Mouse (Mus musculus): Measurements from ENCODE around the gene Tmprss9.

Gene Tmprss9

DNA sequence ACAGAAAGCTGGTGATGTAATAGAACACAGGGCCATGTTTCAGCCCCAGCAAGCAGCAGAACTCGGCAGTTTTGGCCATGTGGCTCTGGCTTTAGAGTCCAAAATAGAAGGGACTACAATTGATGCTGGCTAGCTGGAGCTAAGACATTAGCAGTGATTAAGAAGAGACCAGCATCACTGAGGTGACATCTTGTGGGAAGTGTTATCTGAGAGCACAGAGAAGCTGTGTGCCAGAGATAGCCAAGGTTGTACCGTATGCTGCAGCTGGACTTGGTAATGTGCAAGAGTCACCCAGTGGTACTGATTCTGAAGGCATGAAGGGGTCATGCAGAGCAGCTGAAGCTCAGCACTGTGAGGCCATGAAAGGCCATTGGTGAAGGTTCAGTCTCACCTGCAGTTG, 43.6 kb downstream of the Tmprss9 start:
- 45% methylated on average over 2 of the region's 2 CpGs for WGBS

DNA sequence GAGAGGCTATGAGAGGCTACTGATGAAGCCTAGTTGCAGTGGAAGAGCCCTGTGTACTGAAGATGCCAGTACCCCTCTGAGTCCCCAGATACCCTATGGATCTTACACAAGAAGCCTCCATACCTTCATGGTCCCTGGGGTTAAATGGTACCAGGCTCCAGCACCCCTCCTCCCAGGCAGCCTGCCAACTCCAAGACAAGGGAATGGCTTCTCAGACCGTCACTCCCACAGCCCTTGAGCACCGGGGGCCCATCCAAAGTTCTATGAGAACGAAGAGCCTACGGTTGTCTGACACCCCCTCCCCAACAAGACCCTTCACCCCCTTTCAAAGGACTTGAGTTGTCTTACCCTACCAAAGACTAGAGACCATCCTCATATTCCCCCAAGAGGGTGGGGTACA, 44.1 kb downstream of the Tmprss9 start:
- WGBS: 81% methylated on average over 4 of the region's 4 CpGs

DNA sequence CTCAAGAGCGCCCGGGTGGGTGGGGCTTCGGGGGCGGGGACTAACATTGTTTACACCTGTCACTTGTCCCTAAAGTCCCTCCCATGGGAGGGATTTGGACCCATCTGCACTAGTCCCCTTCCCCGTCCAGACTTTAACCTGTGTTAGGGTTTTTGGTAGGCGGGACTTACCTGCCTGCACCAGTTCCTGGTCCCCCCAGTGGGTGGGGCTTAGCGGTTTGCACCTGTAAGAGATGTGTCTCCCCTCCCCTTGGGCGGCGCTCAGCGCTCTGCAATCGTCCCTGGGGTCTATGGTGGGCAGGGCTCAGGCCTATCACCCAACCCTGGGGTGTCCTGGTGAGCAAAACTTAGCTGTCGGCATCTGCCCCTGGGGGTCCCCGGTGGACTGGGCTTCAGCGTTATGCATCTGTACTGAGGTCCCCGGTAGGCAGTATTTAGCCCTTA, 45.7 kb downstream of the Tmprss9 start:
- 2% methylated on average over 15 of the region's 15 CpGs for WGBS

DNA sequence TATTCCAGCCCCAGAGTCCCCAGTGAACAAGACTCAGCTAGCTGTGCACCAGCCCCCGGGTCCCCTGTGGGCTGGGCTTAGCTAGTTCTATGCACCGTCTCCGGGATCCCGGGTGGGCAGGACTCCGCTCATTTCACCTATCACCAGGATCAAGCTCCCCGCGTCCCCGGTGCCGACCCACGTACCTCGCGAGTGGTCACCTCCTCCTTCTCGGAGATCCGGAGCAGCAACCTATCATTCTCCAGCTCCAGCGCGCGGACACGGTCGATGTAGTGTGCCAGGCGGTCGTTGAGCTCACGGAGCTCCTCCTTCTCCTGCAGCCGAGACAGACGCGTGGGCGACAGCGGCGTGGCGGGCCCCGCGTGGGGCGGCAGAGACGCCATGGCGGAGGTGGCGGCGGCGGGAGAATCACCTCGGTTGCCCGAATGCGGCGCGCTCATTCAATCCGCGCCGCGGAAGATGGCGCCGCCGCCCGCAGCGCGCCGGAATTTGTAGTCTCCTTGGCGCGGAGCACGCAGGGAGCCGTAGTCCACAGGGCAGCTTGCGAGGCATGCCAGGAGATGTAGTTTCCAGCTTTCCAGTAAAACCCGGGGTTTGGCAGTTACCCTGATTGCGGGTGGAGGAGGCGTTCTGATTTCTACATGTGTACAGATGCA, 46.3 kb downstream of the Tmprss9 start, which contains the start of gene Lmnb2:
Lmnb2 (minus strand) TSS at position 467 of the 656 bp plus-strand sequence.
- WGBS: under 1% methylated on average over 61 of the region's 61 CpGs

DNA sequence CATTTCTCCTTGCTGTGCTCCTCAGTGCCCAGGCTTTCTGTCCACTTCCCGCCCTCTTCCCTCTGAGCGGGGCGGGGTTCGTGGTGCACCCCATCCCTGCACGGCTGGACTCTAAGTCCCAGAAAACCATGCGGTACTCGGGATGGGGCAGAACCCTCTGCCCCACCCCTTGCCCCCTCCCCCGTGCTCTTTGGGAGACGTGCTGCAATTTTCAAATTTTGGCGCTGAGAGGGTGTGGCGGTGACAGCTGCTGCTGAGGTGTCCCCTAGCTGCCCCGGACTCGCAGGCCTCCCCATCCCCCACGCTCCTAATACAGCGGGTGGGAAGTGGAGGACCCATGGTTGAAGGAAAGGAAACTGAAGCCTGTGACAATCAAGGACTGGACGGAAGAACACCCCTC, 50.3 kb downstream of the Tmprss9 start:
- 18% methylated on average over 16 of the region's 16 CpGs for WGBS

DNA sequence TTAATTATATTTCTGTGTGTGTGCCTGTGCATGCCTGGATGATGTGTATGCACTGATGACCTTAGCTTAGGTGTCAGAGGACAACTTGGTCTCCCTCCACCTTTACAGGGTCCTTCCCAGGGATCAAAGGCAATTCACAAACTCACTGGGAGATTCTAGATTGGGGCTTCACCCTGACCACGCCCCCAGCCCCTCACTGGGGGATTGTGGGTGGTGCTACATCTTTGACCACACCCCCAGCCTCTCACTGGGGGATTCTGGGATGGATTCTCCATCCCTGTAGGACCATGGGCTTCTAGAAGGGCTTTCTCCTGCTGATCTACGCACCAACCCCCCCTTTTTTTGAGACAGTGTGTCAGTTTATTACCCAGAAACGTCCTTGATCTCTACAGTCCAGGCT, 53.8 kb downstream of the Tmprss9 start:
- 57% methylated on average over 3 of the region's 3 CpGs for WGBS

DNA sequence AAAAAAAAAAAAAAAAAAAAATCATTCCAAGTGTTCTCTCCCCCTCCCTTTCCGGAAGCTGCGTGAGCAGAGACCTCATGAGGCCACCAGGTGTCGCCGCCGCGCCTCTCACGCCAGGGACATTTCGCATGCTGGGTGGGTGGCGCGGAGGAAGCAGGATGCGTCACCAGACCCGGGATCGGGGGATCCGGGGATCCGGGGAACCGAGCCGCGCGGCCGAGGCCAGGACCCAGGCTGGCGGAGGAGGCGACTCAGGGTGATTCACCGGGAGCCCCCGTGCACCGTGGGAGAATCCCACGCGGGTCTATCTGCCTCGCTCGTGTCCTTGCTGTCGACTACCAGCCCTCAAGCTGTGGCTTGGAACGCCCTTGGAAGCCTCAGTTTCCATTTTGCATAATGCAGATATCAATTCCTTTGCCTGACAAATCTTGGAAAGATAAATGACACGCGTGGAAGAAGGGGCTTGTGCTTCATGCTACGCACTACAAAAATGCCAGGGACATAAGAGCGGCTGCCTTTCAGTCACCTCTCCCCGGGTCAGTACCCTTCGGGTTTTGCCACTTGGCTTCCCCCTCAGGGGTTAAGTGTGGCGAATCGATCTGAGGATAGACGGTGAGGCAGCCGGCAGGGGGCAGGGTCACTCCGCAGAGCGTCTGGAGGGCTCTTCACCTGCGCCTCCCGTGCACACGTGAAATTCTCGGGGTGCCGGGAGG, 57.1 kb downstream of the Tmprss9 start:
- WGBS: under 1% methylated on average over 48 of the region's 48 CpGs

DNA sequence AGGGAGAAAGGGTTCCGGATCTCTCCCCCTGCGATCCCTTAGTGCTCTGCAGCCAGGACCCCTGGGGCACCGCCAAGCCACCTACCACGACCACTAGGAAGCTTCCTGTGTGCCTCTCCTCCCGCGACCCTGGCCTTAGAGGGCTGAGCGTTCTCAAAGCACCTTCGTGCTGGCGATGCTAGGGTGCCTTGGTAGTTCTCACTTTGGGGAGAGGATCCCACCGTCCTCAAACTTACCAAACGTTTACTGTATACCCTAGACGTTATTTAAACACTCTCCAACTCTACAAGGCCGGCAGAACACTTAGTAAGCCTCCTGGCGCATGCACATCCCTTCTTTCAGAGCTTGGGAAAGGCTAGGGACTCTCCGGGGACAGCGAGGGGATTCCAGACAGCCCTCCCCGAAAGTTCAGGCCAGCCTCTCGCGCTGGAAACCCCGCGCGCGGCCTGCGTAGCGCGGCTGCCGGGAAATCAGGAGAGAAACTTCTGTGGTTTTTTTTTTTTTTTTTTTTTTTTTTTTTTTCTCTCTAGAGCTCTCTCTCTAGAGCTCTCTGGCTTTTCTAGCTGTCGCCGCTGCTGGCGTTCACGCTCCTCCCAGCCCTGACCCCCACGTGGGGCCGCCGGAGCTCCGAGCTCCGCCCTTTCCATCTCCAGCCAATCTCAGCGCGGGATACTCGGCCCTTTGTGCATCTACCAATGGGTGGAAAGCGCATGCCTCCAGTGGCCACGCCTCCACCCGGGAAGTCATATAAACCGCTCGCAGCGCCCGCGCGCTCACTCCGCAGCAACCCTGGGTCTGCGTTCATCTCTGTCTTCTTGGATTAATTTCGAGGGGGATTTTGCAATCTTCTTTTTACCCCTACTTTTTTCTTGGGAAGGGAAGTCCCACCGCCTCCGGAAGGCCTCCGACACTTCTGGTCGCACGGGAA, 57.9 kb downstream of the Tmprss9 start, which contains the start of gene Gadd45b:
Gadd45b (plus strand) TSS at position 775 of the 928 bp plus-strand sequence.
- under 1% methylated on average over 56 of the region's 56 CpGs for WGBS

DNA sequence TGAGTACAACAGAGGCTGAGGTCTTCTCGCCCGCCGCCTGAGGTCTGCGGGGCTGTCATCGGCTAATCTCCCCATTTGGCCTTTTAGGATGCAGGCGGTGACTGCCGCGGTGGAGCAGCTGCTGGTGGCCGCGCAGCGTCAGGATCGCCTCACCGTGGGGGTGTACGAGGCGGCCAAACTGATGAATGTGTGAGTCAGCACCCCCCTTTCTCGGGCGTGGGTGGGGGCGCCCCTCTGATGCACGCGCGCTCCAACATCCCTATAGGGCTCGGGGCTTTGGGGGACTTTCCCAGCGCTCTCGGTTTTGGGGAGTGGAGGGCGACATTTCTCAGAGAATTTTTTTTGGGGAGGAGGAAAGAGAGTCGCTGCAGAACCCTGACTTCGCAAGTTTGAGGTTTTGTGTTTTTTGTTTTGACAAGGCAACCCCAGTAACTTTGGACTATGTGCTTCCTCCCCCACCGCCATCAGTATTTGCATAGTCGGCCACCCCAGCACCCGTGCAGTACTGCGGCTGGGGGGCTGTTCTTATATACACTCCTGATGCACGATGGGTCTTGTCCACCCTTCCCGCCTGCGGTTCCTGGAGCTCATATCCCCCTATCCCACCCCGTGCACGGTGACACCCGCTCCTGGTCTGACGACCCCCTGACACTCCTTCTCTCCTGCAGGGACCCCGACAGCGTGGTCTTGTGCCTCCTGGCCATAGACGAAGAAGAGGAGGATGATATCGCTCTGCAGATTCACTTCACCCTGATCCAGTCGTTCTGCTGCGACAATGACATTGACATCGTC, 58.9 kb downstream of the Tmprss9 start:
- under 1% methylated on average over 45 of the region's 45 CpGs for WGBS

DNA sequence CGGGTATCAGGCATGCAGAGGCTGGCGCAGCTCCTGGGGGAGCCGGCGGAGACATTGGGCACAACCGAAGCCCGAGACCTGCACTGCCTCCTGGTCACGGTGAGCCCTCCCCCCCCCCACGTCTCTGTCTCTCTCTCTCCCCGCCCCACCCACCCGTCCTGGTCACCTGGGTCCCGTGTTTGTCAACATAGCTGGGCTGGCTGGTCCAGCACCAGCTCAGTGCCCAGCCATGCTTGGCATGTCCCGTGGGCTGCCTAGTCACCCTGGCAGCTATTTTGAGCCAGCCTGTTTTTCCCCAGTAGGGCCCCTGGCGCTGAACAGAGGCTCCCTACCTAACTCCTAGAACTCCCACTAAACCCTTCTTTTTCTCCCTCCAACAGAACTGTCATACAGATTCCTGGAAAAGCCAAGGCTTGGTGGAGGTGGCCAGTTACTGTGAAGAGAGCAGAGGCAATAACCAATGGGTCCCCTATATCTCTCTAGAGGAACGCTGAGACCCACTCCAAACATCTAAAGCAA, 59.6 kb downstream of the Tmprss9 start:
- 7% methylated on average over 14 of the region's 14 CpGs for WGBS

DNA sequence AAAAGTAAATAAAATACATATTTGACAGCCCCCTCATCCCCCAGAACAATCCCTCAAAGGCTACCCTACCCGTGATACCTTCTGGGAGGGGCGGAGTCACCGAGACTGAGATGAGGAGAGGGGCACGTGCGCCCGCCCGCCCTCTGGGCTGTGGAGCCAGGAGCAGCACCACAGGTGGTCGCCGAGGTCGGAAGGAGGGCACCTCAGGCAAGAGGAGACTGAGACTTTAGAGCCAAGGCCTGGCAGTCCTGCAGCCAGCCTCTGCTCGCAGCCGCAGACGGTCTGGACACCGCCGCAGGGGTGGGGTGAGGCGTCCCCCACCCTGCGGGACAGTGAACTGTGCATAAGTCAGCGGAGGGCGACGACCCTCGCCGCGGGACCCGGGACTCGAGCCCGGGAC, 60.0 kb downstream of the Tmprss9 start:
- WGBS: 11% methylated on average over 26 of the region's 26 CpGs

DNA sequence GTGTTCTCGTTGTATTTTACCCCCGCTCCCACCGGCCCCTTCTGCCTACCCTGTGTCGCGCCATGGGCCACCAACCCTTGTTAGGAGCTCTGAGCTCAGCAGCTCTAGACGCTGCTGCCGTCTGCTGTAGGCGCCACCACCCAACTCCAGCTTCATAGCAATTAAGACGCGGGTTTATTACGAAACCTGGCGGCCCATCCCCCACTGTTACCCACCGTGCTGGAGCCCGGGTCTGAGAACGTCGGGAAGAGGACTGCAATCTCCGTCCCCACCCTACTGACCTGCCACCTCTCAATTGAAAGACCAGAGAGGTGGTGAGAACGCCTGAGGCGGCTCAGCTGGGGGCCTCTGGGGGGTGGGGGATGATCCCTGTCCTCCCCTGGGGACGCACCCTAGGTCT, 60.6 kb downstream of the Tmprss9 start:
- WGBS: 8% methylated on average over 20 of the region's 20 CpGs

DNA sequence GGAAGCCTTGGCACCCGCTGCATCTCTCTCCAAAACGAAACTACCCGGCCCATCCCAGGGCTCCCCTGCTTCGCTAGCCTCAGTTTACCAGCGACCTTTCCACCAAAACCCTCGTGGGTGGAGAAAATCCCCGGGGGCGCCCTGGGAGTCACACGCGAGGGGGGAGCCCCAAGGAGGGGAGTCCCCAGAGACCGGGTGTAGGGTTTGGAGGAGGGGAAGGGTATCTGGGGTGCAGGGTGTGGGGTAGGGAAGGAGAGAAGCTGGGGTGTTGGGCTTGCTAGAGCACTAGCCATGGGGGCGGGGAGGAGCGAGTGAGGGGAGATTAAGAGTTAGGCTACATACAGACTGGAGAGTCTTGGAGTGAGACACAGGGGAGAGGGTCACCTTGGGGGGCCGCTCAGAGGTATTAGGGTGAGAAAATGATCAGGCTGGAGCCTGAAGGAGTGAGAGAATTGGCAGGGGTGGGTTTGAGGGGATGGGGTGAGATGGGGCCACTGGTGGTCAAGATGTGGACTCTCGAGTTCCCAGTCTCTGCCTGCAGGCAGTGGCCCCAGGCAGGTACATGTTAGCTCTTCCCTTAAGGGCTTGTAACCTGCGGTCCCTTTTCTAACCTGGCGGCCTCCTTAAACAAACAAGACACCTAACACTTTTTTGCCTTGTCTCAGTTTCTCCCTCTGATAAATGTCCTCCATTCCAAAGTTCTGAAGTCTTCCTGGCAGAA, 61.2 kb downstream of the Tmprss9 start:
- 8% methylated on average over 17 of the region's 17 CpGs for WGBS

DNA sequence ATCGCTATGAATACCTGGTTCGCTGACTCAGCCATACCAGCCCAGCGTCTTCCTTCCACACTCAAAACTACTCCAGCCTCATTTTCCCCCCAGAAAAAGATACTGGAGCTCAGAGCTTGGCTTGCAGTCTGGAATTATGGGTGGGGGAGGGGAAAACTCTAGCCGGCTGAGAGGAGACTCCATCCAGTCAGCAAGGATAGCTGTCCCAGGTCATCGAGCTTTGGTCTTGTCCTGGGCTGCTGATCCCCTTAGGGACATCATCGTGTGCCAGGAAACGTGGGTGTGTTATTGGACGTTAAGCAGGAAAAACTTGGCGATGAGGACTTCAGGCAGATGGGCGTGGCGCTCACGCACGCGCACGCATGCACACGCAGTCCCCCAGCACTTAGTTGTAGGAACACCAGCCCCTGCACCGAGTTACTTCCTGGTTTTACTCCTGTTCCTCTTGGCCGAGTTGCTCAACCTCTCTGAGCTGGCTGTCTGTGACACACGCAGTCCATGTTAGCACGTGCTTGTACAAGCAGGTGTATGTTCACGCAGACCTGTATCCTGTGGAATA, 61.9 kb downstream of the Tmprss9 start:
- WGBS: 3% methylated on average over 21 of the region's 21 CpGs

DNA sequence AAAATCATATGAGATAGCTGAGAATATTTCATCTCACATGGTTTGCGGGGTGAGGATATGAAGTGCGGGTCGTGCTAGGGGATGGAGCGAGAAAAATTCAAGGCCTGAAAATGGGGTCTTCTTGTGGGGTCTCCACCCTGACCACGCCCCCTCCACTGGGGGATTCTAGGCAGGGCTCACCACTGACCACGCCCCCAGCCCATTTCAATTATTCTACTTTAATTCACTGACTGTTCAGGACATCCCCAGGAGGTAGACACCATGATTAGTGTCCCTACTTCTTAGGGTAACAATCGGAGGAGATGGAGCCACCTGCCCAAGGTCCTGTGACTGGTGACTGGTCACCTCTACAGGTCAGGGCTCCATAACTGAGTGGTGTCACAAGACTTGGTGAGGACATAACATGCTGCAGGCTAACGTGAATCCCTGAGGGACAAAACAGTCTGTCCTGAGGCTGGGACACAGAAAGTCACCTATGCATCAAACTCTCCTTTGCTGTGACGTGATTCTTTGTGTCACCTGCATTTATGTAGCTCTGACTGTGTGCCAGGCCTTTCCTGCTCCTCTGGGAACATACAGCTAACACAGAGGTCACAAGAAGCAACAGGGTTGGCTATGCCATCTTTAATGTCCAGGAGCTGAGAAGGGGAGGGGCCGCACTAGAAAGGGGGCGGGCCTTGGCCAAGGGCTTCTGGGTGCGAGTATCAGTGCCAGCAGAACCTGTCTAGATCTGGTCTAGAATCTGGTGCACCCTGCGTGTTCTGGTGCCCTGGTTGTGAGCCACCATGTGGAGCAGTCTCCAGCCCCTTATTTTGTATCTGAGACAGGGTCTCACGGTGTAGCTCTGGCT, 62.7 kb downstream of the Tmprss9 start:
- WGBS: 68% methylated on average over 14 of the region's 14 CpGs

DNA sequence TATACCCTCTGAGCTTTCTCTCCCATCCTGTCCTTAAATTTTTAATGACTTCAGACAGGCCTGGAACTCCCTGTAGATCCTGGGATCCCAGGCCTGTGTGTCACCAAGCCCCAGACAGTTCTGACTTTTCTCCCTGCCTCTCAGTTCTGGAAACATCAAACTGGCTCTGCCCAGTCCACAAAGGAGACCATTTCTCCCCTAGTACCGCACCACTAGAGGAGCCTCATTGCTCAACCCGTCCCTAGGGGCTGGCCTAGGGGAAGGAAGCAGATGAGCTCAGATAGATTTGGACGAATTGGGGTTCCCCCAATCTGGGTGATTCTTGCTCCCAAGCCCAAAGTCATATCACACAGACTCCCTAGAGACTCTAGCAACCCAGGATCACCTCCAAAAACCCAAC, 63.6 kb downstream of the Tmprss9 start:
- 54% methylated on average over 3 of the region's 3 CpGs for WGBS

DNA sequence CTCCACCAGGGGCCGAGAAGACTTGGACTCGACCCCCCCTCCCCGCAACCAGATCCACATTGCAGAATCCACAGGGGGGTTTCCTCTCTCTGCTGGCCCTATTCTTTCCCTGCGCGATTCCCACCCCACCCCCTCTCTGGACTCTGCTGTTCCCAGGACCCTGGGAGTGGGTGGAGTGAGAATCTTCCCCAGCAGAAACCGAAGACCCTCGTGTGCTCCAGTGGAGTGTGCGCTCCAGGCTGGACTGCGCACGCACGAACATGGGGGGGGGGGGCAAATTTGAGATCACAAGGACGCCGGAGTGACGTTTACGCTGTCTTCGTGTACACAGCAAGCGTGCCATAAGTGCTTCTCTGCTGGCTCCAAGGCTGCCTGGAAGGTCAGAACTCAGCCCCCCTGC, 64.0 kb downstream of the Tmprss9 start:
- WGBS: 7% methylated on average over 17 of the region's 17 CpGs

DNA sequence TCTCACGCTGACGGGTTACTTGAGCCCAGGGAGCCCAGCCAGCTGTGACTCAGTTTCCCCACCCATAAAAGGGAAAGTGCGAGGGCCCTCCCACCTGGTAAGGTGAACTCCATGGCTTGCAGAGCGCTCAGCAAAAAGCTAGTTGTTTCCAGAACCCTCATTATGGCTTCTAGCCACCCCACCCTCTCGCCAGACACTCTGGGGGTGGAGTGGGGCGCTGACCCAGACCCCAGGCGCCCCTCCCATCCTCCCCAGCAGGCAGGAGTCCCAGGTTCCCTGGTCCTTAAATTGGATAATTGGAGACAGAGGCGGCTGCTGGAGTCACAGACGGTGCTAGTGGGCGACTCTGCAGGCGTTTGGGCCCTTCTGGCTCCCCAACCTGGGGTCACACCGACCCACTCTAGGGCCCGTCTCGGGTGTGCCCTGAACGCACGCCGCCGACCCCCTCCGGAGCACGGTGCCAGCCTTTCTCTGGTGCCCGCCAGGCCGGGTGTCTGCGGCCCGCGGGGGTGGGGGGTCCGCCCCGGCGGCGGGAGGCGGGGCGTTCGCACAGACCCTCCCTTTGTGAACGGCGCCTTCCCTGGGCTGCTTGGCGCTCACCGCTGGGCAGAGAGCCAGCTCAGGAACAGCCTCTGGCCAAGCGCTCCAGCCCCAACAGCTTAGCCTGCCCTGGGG, 64.6 kb downstream of the Tmprss9 start:
- 4% methylated on average over 32 of the region's 37 CpGs for WGBS

DNA sequence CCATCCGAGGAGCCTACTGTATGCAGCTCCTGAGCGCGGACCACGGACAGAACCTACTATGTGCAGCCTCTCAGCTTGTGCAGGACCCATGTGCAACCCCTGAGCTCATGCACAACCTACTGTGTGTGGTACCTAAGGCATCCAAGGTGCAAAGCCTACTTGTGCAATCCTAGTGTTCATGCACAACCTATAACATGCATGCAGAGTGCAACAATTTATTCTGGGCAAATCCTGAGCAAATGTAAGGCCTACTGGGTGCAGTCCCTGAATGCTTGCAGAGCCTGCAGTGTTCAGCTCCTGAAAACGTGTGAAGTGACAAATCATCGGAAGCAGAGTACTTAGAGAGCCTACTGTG, 65.1 kb downstream of the Tmprss9 start:
- WGBS: 22% methylated on average over 6 of the region's 6 CpGs
